Mouse (Mus musculus) G1E (cell line): ENCODE measurements around the gene Masp1.

Experiments used
- CTCF ChIP-seq: IDR thresholded peaks from 2 replicates; pipeline ENCODE4 v1.5.1; 2012; ENCODE audit warnings: low read depth, low read length, inconsistent platforms, mixed read lengths
- GATA2 ChIP-seq: IDR thresholded peaks from 2 replicates; pipeline ENCODE4 v1.6.1; 2012; ENCODE audit warnings: low read depth, low read length, inconsistent platforms, borderline replicate concordance
- TAL1 ChIP-seq: conservative IDR thresholded peaks from 2 replicates; pipeline ENCODE4 v1.6.1; 2012; ENCODE audit warnings: low read depth, low read length, inconsistent platforms, mixed read lengths

- TF ChIP-seq CTCF (no peak), TAL1 (no peak), GATA2 (no peak)
These were observed 90.6 kb downstream of the Masp1 start for GRCm38 (mm10) chr16:23429991-23430390.
